Mouse (Mus musculus): Measurements from ENCODE around the gene Rab3a. TPM values are rescaled to one million over a fixed set of nuclear protein-coding genes. Genes with fewer than 3 reads are reported as not detected.

The Rab3a gene
- total RNA-seq (2017), result 0.85 to 5.4 TPM (median 2.5 TPM) in 3 replicates

DNA sequence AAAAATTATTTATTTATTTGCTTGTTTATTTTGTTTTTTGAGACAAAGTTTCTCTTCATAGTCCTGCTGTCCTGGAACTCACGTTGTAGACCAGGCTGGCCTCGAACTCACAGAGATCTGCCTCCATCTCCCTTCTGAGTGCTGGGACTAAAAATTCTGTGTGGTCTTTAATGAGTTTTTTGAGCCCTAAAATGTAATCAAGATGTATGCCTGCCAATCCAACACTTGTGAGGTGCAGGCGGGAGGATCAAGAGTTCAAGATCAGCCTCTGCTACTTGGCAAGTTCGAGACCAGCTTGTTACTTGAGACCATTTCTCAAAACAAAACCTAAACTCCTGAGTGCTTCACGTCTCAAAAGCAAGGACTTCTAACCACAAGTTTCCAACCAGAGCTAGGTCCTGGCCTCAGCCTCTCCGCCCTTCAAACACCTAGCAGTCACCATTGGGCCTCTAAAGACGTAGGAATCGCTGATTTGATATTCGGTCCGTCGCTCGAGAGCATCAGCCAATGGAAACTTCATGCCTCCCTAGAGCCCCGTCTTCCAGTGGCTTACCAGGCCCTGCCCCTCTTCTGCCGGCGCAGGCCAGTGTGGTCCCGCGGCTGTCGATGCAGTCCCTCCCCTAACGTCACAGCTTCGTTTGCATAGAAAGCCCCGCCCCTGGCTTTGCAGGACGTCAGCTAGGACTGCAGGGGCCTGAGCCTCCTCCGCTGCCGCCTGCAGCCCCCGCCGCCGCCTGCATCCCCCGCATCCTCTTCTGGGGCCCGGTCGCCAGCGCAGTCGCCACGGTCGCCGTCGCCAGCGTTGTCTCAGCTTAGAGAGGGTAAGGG lies at the start of gene Rab3a:
Gene Rab3a (plus strand): TSS at position 637 of the 828 bp plus-strand sequence.
- ATAC-seq (replicated peaks; ENCODE audit: insufficient number of reproducible peaks, low FRiP score, low TSS enrichment, poor library complexity, severe bottlenecking), result peak; percentile 93

DNA sequence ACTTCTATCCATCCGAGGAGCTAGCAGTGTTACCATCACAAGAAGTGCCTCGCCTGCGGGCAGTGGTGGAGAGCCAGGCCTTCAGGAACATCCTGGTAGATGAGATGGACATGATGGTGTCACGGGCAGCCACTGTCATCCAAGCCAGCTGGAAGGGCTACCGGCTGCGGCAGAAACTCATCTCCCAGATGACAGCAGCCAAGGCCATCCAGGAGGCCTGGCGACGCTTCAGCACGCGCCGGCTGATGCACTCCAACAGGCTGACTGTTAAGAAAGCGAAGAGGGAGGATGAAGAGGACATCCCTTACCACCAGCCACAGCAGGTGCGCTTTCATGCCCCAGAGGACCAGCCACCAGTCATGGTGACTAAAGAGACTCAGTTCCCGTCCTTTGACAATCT lies 46.2 kb upstream of the Rab3a start:
- ATAC-seq (replicated peaks; ENCODE audit: insufficient number of reproducible peaks, low FRiP score, low TSS enrichment, poor library complexity, severe bottlenecking), result no peak

DNA sequence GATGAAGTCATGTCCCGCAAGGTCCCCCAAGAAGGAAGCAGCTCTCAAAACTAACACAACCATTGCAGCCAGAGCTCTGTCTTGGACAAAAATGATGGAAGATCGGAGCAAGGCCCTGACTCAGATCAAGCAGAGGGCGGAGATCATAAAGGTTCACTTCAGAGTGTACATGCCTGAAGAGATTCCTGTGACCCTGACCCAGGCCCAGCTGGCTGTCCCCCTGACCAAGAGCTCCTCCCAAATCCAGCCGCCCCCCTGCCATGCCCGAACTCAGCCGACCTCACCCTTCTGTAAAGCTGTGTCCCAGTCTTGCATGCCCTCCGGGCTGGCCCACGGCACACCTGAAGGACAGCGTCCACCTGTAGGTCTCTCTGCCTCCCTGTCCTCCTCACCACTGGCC lies 44.7 kb upstream of the Rab3a start:
- ATAC-seq (replicated peaks; ENCODE audit: insufficient number of reproducible peaks, low FRiP score, low TSS enrichment, poor library complexity, severe bottlenecking), result no peak

DNA sequence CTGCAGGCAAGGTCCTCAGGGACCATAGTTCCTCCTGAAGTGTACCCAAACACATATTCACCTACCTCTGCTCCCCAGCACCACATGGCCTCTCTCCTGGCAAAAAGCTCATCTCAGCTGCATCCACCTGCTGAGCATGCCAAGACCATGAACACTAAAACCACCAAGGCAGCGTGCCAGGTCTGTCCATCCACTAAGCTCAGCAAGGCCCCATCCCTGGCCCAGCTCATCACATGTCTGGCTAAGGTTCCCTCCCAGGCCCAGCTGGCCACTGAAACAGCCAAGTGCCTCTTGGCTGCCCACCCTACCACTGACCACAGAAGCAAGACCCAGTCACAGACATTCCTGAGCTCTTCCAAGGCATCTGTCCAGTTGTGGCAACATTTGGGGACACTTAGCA lies 44.2 kb upstream of the Rab3a start:
- ATAC-seq (replicated peaks; ENCODE audit: insufficient number of reproducible peaks, low FRiP score, low TSS enrichment, poor library complexity, severe bottlenecking), result no peak

DNA sequence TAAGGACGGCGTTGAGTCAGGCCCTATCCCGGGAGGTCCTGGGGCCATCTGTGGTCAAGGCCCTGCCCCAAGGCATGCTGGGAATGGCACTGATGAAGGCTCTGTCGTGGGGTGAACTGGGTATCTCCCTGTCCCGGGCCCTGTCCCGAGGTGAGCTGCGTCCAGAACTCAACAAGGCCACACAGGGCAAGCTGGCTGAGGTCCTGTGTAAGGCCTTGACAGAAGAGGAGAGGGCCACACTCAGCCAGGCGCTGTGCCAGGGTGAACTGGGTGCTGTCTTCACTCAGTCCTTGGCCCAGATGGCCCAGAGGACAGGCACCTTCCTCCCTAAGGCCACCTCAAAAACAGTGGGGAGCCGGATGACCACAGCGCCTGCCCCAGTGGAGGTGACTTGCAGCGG lies 43.4 kb upstream of the Rab3a start:
- ATAC-seq (replicated peaks; ENCODE audit: insufficient number of reproducible peaks, low FRiP score, low TSS enrichment, poor library complexity, severe bottlenecking), result no peak

DNA sequence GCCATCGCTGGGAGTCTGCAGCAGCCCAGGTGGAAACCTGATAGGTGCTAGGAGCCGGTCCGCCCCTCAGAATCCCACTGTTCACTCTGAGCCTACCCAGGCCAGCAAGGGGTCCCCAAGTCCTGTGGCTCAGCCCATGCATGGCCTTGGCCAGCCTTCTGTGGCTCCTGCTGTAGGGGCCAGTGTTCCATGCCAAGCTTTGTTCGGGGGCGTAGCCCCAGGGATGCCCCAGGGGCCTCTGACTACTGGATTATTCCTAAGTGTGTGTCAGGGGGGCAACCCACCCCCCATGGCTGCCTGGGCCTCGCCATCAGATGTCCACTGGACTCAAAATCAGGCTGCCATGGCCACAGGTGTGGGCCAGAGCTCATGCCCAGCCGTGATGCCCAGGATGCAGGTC lies 40.5 kb upstream of the Rab3a start:
- ATAC-seq (replicated peaks; ENCODE audit: insufficient number of reproducible peaks, low FRiP score, low TSS enrichment, poor library complexity, severe bottlenecking), result no peak

DNA sequence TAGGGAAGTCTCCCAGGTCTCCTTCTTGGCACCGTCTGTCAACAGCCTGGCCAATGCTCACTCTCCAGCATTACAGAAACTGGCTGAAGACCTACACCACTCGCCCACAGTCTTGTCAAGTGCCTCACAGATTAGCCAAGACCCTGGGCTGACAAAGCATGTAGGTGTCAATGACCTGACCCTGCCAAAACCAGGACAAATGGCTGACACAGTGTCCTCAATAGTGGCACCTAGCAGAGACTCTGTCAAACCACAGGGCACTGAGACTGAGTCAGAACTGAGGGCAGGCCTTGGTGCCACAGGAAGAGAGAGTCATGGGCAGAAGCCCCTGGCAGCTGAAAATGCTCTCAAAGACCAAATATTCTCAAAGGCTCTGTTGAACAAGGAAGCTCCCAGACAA lies 39.4 kb upstream of the Rab3a start:
- no peak for ATAC-seq (replicated peaks; ENCODE audit: insufficient number of reproducible peaks, low FRiP score, low TSS enrichment, poor library complexity, severe bottlenecking)

DNA sequence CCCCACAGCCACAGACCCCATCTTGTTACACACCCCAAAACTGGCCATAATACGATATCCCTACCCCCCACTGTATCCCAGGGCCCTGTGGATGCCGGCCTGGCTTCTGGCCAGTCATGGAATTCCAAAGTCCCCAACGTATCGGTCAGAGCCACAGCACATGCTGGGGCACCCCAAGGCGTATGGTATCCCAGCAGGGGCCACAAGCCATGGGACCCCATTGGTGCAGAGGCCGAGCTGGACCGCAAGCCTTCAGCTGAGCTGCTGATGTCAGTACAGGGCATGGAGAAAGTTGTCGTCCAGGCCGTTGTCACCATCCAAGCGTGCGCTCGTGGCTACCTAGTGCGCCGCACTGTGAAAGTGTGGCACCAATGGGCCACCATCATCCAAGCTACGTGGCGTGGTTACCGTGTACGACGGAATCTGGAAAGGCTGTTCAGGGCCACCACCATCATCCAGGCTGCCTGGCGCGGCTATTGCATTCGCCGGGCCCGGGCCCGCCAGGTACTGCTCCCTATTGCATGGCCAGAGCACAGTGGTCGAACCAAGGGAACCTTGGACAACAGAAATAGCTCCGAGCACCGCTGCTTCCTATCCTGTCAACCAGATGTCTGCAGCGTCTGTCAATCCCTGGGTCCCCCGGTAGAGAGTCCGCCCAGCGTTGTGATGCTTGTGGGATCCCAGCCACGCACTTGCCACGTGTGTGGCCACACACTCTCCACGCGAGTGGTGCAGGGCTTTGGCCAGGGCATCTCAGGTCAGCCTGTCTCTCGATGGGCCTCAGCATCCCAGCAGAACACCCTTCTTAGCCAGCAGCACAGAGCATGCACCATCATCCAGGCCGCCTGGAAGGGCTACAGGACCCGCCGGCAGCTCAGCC lies 37.7 kb upstream of the Rab3a start:
- ATAC-seq (replicated peaks; ENCODE audit: insufficient number of reproducible peaks, low FRiP score, low TSS enrichment, poor library complexity, severe bottlenecking), result no peak

DNA sequence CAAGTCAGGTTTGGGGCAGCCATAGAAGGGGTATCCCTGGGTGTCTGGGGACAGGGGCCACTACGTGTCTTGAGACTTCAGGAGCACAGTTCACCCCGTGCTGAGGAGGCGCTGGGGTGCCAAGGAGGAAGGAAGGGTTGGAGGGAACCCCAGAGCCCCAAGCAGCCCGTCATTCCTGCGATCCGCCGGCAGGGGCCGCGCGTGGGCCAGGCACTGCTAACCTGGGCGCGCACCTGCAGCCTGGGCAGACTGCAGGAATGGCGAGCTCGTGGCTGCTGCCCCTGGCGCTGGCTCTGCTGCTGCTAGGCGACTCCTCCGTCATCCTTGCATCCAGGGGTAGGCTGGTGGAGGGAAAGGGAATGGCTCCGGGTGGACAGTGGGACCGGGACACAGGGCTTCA lies 36.2 kb upstream of the Rab3a start, which contains the start of gene Gm3336:
Gene Gm3336 (plus strand): TSS at position 247 of the 400 bp plus-strand sequence.
- no peak; the same call in 1 of the 2 replicates for ATAC-seq (replicated peaks; ENCODE audit: insufficient number of reproducible peaks, low FRiP score, low TSS enrichment, poor library complexity, severe bottlenecking)

DNA sequence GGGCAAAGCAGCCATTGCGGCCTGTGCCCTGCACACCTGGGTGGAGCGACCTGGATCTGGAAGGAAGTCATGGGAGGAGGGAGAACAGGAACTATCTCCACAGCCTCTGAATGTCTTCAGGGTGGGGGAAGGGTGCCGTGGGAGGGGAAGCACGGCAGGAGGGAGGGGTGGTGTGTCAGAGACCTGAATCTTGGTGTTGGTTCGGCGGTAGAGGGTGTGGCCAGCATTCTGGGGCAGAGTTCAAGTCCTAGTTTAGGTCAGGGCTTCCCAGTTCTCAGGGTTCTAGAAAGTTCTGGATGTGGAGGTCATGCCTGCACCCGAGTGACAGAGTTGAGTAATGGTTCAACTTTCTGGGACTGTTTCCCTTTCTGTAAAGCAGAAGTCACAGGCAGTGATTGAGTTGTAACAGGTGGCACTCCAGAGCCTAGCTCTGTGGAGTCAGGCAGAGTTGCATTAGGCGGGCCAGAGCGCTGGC lies 34.6 kb upstream of the Rab3a start:
- ATAC-seq (replicated peaks; ENCODE audit: insufficient number of reproducible peaks, low FRiP score, low TSS enrichment, poor library complexity, severe bottlenecking), result peak; percentile 66

DNA sequence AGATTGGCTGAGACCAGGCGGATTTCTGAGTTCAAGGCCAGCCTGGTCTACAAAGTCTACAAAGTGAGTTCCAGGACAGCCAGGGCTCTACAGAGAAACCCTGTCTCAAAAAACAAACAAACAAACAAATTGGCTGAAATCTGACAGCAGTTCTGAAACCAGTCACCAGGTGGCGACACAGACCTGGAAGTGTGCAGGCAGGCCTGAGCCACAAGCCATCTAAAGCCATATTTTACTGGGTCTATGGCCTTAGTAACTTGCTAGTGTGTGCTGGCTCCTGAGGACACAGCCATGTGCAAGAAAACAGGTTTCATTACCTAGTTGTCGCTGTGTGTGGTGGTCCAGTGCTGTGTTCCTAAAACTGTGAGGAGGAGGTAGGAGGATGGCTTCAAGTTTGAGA lies 33.7 kb upstream of the Rab3a start:
- peak; percentile 45; the same call in 1 of the 2 replicates for ATAC-seq (replicated peaks; ENCODE audit: insufficient number of reproducible peaks, low FRiP score, low TSS enrichment, poor library complexity, severe bottlenecking)

DNA sequence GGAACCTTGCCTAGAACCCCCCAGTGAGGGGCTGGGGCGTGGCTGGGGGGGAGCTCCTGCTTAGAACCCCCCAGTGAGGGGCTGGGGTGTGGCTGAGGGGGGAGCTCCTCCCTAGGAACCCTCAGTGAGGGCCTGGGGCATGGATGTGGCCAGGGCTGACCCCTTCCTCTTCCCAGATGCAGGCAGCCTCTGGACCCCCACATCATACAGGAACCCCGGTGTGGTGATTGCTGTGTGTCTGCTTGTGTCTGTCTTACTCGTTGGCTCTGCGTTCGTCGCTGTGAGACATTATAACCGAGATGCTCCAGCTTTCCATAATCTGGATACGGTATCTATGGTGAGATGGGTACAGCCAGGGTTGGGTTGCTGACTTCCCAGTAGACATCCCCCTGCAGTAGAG lies 32.9 kb upstream of the Rab3a start:
- ATAC-seq (replicated peaks; ENCODE audit: insufficient number of reproducible peaks, low FRiP score, low TSS enrichment, poor library complexity, severe bottlenecking), result no peak

DNA sequence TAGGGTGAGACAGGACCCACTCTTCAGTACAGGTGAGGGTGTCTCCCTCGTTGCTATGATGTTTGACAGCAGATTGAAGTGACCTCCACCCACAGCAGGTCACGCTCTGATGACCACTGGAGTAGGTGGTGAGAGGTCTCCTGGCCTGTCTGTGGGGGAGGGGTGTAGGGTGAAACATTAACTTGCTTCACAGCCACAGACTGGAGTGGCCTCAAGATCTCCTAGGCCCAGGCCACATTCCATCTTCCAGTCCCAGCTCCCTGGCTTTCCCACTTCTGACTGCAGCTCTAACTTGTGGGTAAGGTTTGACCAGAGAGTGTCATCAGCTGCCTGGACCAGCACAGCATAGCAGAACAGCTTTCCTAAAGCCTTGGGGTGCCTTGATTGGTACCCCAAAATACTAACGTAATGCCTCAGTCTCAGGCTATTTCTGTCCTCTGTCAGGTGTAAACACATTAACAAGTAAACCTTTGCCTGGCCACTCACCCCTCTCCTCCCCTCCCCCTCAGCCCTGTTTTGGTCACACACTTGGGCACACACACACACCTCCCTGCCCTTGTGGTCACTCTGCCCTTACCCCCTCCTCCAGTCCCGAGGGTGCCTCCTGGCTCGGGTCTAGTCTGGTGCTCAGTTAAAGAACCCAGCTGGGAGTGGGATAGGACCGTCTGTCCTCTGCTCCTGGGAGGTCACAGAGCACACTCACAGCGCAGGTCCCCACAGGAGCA lies 30.8 kb upstream of the Rab3a start, which contains the start of gene Pde4c:
Gene Pde4c (plus strand): TSS at position 235 of the 725 bp plus-strand sequence.
- ATAC-seq (replicated peaks; ENCODE audit: insufficient number of reproducible peaks, low FRiP score, low TSS enrichment, poor library complexity, severe bottlenecking), result no peak

DNA sequence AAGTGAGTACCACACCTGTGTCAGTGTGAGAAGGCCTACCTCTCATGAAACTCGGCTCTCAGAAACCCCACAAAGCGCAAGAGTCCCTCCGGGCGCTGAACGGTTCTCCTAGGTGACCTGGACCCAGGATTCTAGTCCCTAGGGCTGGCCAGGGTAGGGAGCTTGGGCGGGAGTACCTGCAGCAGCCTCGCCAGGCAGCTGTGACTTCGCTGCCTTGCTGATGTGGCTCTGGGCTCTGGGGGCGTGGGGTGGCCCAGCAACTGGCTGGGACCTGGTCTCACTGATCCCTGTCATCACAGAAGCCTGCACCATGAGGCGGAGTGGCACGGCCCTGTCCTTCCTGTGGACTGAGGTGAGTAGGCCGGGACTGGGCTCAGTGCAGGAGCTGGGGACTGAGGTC lies 30.3 kb upstream of the Rab3a start:
- ATAC-seq (replicated peaks; ENCODE audit: insufficient number of reproducible peaks, low FRiP score, low TSS enrichment, poor library complexity, severe bottlenecking), result no peak

DNA sequence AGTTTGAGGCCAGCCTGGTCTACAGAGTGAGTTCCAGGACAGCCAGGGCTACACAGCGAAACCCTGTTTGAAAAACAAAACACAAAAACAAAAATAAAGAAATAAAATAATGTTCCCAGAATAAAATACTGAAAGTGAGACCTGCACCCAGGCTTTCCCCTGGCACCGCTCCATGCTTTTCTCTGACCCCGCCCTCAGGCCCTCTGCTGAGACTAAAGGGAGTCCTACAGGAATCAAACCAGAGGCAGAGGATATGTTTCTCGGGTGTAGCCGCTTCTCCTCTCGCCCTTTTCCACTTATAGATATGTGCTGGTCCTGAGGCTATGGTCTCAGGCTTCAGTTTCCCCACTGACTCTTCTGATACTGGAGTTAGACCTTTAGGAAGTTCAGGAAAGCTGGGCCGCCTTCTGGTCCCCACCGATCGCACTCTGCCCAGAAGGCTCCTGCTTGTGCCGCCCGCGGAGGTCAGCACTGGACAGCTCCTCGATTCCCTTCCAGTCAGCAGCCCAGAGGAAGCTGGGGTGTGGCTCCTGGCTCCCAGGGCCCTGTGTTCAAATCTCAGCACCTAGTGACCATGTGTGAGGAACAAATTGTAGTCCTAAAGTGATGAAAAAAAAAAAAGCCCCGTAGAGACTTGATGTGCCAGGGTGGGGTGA lies 28.6 kb upstream of the Rab3a start:
- no peak for ATAC-seq (replicated peaks; ENCODE audit: insufficient number of reproducible peaks, low FRiP score, low TSS enrichment, poor library complexity, severe bottlenecking)

DNA sequence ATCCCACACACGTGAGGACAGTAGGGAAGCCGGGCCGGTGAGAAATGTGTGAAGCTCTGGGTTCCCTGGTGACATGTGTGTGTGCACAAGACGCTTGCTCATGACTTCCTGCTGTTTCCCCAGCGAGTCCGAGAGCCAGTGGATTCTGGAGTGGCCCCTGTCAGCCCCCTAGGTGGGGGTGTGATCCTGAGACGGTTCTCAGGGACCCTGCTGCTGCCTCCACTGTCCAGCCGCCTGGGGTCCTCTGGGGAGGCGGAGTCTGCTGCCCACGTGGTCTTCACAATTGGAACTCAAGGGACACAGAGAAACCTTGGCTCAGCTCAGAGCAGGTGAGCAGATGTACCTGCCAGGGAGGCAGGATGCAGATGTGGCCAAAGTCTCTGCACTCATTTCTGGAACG lies 27.8 kb upstream of the Rab3a start:
- ATAC-seq (replicated peaks; ENCODE audit: insufficient number of reproducible peaks, low FRiP score, low TSS enrichment, poor library complexity, severe bottlenecking), result no peak

DNA sequence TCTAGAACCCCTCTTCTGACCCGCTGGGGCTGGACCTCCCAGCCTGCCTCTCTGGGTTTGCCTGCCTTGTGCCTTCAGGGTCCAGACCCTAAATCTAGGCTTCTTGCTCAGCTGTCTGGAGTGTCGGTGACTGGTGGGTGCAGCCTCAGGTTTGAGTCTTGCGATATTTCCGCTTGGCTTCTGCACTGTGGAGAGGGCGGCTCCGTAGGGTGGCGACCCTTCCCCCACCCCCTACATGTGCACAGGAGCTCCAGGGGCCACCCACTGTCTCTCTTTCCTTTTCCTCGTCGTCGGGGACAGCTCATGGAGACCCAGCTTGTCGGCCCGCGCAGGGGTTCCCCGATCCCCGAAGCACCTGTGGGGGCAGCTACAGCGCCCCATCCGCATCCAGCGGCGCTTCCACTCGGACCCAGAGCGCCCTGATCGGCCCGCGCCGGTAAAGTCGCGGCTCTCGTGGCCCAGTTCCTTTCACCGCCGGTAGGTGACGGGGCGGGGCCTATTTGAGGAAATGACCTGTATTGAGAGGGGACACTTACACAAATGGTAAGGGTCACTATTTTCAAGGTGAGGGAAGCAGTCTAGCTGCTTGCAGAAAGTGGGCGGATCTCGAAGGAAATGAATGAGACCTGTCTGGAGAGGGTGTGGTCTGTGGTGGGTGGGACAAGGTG lies 24.5 kb upstream of the Rab3a start:
- peak; percentile 54; the same call in 1 of the 2 replicates for ATAC-seq (replicated peaks; ENCODE audit: insufficient number of reproducible peaks, low FRiP score, low TSS enrichment, poor library complexity, severe bottlenecking)

DNA sequence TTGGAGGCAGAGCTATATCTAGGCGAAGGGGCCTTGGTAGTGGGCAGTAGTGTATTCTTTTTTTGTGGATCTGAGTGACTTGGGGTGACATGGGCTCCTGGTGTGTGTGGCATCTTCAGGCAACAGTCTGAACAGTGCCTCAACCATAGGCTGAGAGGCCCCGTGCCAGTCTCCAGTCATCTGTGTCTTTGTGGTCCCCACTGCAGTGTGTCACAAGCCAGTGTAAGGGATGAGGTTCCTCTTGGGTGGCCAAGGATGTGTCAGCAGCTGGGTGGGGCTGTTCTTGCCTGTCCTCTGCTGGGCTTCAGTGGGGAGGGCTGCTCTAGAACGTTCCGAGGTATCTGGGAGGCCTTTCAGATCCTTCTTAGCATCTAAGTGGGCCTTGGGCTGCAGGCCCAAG lies 23.5 kb upstream of the Rab3a start:
- peak; percentile 85 for ATAC-seq (replicated peaks; ENCODE audit: insufficient number of reproducible peaks, low FRiP score, low TSS enrichment, poor library complexity, severe bottlenecking)

Data from monocyte, adult 5-6 weeks (primary cell).